Mouse (Mus musculus) neural tube, embryonic 10.5 days (tissue): ENCODE measurements around the gene Srsf9.
"Not testable (repeated sequence)": the region's sequence is repeated elsewhere in the genome, so short reads cannot be mapped to it uniquely, and the experiment has no call there.

Experiments
- DNase-seq: peaks from one replicate; pipeline ENCODE4 v3.0.0-alpha.2; 2017; ENCODE audit warnings: low spot score; ENCODE audit errors: extremely low spot score

The Srsf9 gene

GRCm38 (mm10) chr5:115326875-115327609, at the start of gene Srsf9:
Gene Srsf9 (plus strand): TSS chr5:115327177.
- peak; percentile 95 for DNase-seq

GRCm38 (mm10) chr5:115278053-115278452, 48.9 kb upstream of the Srsf9 start:
- no peak for DNase-seq

- DNase-seq: no peak
Observed at GRCm38 (mm10) chr5:115278785-115279184, 48.2 kb upstream of the Srsf9 start.

GRCm38 (mm10) chr5:115279226-115280049, 47.5 kb upstream of the Srsf9 start, which contains the start of gene Coq5:
Gene Coq5 (plus strand): TSS chr5:115279666.
- peak; percentile 83 for DNase-seq

- peak; percentile 21 for DNase-seq
Observed at GRCm38 (mm10) chr5:115280050-115280687, 46.8 kb upstream of the Srsf9 start.

- DNase-seq: no peak
Observed at GRCm38 (mm10) chr5:115284735-115285134, 42.2 kb upstream of the Srsf9 start.

GRCm38 (mm10) chr5:115294173-115294572, 32.8 kb upstream of the Srsf9 start:
- no peak for DNase-seq

GRCm38 (mm10) chr5:115296347-115296746, 30.6 kb upstream of the Srsf9 start:
- no peak for DNase-seq

GRCm38 (mm10) chr5:115300035-115300744, 26.8 kb upstream of the Srsf9 start:
- no peak for DNase-seq

- peak; percentile 100 for DNase-seq
Observed at GRCm38 (mm10) chr5:115300792-115301614, 26.0 kb upstream of the Srsf9 start, which contains the start of gene Dynll1. Gene Dynll1 (minus strand): TSS chr5:115300999.

GRCm38 (mm10) chr5:115301615-115302014, 25.4 kb upstream of the Srsf9 start:
- no peak for DNase-seq

GRCm38 (mm10) chr5:115302190-115302589, 24.8 kb upstream of the Srsf9 start:
- not testable (repeated sequence) for DNase-seq

- no peak for DNase-seq
Observed at GRCm38 (mm10) chr5:115312354-115312753, 14.6 kb upstream of the Srsf9 start.

GRCm38 (mm10) chr5:115312816-115313667, 13.9 kb upstream of the Srsf9 start:
- no peak for DNase-seq

- DNase-seq: no peak
Observed at GRCm38 (mm10) chr5:115313668-115313943, 13.4 kb upstream of the Srsf9 start.

GRCm38 (mm10) chr5:115316968-115317644, 9.9 kb upstream of the Srsf9 start:
- DNase-seq: peak; percentile 50

GRCm38 (mm10) chr5:115317645-115318328, 9.2 kb upstream of the Srsf9 start:
- peak; percentile 55 for DNase-seq
